Mouse (Mus musculus) embryonic stem cell, embryonic (primary cell): ENCODE results near the gene Fanci.

Experiments used
- CTCF ChIA-PET, 4 experiments: fragments of 300-600 bp in 2 of 4; fragments of 350-600 bp in 2 of 4; sonication (Branson Sonifier 250); formaldehyde crosslinking; loops; one replicate each; lab custom pipeline; 2022; ENCODE audit warnings: inconsistent platforms in 2 of 4; lab: Charles Lee
- POLR2A ChIA-PET, 4 experiments: fragments of 300-600 bp in 2 of 4; fragments of 350-600 bp in 2 of 4; sonication (Branson Sonifier 250); formaldehyde crosslinking; loops; one replicate each; lab custom pipeline; 2022; ENCODE audit warnings: antibody characterized with exemption in 4 of 4, inconsistent platforms in 1 of 4; lab: Charles Lee

Fanci gene

DNA sequence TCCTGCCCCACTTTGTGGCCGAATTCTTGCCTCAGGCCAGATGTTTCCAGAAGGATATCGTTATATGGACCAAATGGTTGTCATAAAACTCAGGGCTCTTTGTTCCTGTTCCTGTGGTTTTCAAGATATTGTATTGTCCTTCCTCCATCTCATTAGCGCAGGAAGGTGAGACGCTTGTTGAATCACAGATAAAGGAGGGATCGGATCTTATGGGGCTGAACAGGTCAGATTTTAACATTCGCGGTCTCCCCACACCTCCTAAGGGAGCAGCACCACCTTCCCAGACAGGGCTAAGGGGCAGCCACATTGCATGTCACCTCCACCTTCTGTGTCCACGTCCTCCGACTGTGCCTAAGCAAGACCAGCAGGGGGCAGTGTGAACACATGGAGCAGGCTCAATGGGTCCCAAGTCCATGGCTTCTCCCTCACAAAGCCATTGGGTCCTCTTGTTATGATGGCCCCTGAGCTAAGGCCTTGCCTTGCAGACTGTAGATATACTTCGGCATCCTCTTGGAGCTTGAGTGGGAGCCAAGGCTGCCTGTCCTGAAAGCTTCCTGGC is 20.3 kb upstream of the Fanci start:
- CTCF ChIA-PET, result interaction anchor here (0.6 to 3.1 kb wide), 11 partner anchors 11 to 574 kb away, joined by 3 to 11 read pairs (median 4); no protein-coding TSS in a partner anchor
- POLR2A ChIA-PET, result interaction anchor here in 1 of 4 experiments (0.6 to 3.4 kb wide), 11 partner anchors 10 to 115 kb away, joined by 3 to 11 read pairs (median 4); no protein-coding TSS in a partner anchor

DNA sequence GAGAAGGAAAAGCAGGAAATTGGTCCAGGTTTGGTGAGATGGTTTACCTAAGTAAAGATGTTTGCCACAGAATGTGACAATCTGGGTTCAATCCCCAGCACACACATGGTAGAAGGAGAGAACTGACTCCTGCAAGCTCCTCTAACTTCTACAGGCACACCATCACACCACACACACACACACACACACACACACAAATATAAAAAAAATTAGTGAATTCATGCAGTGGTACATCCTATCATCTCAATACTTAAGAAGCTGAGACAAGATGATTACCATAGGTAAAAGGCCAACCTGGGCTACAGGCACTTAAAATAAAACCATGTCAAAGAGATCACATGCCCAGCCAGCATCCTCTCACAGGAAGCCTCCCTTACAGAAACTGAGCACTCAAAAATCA is 17.7 kb upstream of the Fanci start:
- POLR2A ChIA-PET, result interaction anchor here (0.6 to 6.0 kb wide), 10 partner anchors 13 to 467 kb away, joined by 3 to 47 read pairs (median 6); partner anchors contain the start of genes Fanci (in 3 of the 4) and Rlbp1 (in 1 of the 4)

DNA sequence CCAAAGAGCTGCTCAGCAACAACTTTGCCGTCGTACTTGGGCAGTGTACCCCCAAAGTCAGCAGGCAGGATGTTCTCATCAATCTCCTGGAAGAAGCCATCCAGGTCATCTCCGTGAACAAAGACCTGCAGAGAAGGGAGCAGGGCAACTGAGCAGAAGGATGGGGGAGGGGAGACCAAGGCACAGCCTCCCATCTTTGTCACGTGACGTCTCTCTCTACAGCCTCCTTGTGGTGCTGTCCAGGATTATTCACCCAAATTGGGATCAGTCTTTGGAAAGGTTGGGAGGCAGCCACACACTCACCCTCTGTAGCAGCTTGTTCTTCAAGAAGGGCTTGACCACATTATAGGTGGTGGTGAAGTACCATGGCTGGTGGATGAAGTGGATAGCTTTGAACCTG is 16.1 kb upstream of the Fanci start:
- ChIA-PET POLR2A (interaction anchor here (0.5 to 6.0 kb wide), 15 partner anchors 9 to 206 kb away, joined by 3 to 47 read pairs (median 3); partner anchors contain the start of genes Rlbp1 (in 2 of the 4) and Fanci (in 1 of the 4)), CTCF (interaction anchor here in 2 of 4 experiments (0.5 to 1.4 kb wide), 3 partner anchors 10 to 95 kb away, joined by 3 to 6 read pairs (median 3); no protein-coding TSS in a partner anchor)

More for the DNA sequence above, 17.7 kb upstream of the Fanci start:
- CTCF ChIA-PET, result interaction anchor here in 2 of 4 experiments (0.8 to 3.1 kb wide), 3 partner anchors 8 to 97 kb away, joined by 3 to 11 read pairs (median 3); no protein-coding TSS in a partner anchor

DNA sequence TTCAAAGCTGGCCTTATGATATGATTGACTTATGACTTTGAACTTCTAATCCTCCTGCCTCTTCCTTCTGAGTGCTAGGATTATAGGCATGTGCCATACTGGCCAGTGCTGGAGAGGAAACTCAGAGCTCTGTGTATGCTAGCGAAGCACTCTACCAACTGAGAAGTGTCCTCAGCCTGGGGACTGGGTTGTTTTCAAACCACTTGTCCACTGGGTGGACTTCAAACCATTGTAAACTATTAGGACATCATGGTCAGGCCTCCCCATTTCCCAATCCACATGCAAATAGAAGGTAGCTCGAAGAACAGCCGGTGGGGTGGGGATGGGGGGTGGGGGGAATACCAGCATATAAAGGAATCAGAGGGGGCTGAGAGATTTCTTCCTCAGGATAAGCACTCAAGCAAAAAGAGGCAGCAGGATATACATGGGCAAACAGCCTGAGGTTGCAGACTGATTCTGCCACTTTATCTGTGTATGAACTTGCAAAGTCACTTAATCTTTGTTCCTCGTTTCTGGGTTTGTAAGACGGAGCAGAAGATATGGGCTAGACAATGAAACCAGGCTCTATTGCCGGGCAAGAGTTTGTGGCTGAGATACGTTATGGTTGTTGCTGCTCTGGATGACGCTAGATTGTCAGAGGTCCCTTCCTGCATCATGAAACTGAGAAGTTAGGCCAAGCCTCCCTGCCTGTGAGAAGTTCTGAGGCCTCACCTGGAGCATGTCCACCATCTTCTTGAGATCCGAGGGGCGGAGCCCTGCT is 15.0 kb upstream of the Fanci start:
- POLR2A ChIA-PET, result interaction anchor here in 2 of 4 experiments (0.7 to 6.0 kb wide), 6 partner anchors 11 to 129 kb away, joined by 3 to 47 read pairs (median 10); partner anchors contain the start of genes Fanci (in 1 of the 2) and Rlbp1 (in 1 of the 2)
- CTCF ChIA-PET, result interaction anchor here in 1 of 4 experiments (0.6 kb wide), 1 partner anchor 109 kb away, joined by 4 read pairs; no protein-coding TSS in a partner anchor

DNA sequence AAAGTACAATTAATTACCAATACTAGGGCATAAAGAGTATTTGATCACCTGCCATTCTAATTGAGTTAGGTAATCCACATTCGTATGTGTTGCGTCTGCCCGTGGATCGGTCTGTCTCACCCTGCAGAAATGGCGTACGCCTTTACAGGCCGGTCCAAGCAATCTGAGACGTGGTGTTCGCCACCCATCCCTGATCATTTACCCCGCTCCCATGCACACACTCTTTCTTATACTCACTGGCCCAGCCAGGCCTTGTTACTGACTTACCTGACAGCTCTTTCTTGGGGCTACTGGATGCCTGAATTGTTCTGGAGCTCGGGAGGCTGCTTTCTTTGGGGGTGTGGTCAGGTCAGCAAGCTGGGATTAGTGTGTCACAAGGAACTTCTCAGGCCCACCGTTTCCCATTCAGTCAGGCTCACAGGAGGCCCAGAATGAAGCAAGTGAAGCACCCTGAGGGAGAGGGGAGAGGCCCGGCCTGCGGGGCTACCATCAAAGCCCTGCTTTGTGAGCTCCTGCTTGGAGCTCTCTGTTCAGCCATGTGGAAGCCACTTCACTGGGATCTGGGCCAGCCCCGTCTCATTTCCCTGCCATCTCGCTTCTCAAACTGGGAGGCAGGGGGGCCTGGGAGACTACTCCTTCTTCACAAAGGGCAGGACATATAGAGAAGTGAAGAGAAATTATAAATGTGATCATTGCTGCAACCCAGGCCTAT is 5.2 kb upstream of the Fanci start, which contains the start of gene Rlbp1:
TSS of gene Rlbp1 (minus strand) at position 627 of the 712 bp plus-strand sequence.
- ChIA-PET POLR2A (interaction anchor here (0.6 to 4.7 kb wide), 10 partner anchors 9 to 310 kb away, joined by 3 to 53 read pairs (median 6); no protein-coding TSS in a partner anchor), CTCF (interaction anchor here in 2 of 4 experiments (0.6 to 1.4 kb wide), 5 partner anchors 13 to 246 kb away, joined by 3 to 6 read pairs (median 4); no protein-coding TSS in a partner anchor)

DNA sequence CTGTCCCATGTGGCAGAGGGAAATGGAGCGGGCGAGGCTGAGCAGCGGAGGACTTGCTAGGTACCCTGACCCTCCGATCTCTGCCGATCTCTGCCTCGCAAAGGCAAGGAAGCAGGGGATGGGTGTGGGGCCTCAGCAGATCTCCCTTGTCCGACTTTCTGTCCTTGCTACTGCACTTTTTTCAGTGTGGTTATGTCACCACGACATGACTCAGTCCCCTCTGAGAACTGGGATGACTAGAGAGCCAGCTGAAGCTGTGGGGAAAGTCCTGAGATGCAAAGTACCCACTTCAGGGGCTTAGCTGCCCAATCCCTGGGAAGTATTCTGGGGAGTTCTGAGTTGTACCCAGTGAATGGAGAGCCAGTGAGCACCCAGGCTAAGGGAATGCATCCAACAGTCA is 4.6 kb upstream of the Fanci start:
- POLR2A ChIA-PET, result interaction anchor here (0.6 to 4.7 kb wide), 15 partner anchors 9 to 357 kb away, joined by 3 to 53 read pairs (median 4); no protein-coding TSS in a partner anchor

DNA sequence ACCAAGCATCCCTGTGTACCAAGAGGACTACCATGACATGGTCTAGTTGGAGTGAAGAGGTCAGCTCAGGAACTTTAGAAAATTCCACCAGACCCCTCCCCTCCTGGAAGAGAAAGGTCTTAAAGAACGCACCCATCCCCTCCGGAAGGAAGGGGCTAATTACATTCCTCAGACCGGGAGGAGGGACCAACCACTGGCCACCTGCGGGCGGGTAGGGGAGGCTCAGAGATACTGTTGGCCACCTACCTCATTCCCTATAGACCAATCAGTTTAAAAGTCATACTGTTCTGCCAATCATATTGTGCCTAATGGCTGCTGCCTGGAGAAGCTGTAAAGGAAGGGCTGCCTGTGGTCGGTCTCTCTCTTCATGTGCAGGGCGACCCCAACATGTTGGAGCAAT is 3.7 kb upstream of the Fanci start:
- POLR2A ChIA-PET, result interaction anchor here (0.7 to 4.7 kb wide), 20 partner anchors 9 to 356 kb away, joined by 3 to 53 read pairs (median 4); partner anchors contain the start of genes Mfge8 (in 1 of the 4) and Polg (in 1 of the 4)

More for the DNA sequence above, 4.6 kb upstream of the Fanci start:
- CTCF ChIA-PET, result interaction anchor here in 2 of 4 experiments (0.6 to 1.4 kb wide), 5 partner anchors 12 to 246 kb away, joined by 3 to 6 read pairs (median 4); no protein-coding TSS in a partner anchor

DNA sequence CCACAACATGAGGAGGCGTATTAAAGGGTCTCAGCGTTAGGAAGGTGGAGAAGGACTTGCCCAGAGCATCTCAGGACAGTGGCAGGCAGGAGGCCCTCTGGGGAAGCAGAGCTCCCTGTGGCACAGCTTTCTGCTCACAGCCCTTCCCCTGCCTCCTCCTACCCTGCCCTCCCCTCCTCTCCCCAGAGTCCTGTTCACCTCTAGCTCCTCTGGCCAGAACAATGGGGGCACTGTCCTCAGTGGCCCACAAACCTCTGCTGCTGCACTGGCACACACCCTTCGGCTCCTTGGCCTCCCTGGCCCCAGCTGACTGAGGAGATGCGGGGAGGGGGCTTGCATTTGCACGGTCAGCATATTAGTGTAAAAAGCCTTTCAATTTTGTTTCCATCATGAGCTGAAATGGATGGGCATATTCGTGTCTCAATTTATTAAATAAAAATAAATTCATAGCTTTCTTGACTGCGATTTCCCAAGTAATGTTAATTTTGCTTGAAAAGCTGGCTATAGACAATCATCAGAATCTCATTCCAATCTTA is 3.0 kb upstream of the Fanci start:
- POLR2A ChIA-PET, result interaction anchor here (0.6 to 4.7 kb wide), 20 partner anchors 8 to 257 kb away, joined by 3 to 53 read pairs (median 4); partner anchors contain the start of genes Mfge8 (in 1 of the 4) and Polg (in 1 of the 4)
- CTCF ChIA-PET, result interaction anchor here (0.6 to 2.3 kb wide), 6 partner anchors 17 to 392 kb away, joined by 3 to 8 read pairs (median 3); no protein-coding TSS in a partner anchor

More for the DNA sequence above, 3.7 kb upstream of the Fanci start:
- CTCF ChIA-PET, result interaction anchor here in 3 of 4 experiments (0.6 to 2.3 kb wide), 4 partner anchors 16 to 356 kb away, joined by 3 to 8 read pairs (median 3); no protein-coding TSS in a partner anchor

DNA sequence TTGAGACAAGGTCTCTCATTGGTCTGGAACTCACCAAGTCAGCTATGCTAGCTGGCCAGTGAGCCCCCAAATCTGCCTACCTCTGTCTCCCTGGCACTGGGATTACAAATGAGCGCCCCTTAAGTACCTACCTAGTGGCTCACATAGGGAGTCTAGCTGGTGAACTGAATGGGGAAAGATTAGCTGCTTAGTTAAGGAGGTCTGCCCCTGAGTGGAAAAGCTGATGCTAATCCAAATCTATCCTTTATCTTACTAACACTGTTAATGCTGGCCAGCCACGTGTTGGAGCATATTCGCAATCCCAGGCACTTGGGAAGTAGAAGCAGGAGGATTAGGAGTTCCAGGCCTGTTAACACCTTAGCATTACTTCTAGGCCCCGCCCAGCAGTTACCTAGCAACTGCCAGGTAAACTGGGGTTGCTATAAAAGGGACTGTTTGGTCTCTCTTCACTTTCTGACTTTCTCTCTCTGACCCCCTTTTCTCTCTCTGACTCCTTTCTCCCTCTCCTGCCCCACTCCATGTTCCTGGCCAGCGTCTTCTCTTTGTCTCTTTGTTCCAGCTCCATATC is 1.5 kb upstream of the Fanci start:
- ChIA-PET POLR2A (interaction anchor here in 1 of 4 experiments (0.6 to 4.7 kb wide), 7 partner anchors 7 to 285 kb away, joined by 3 to 53 read pairs (median 3); partner anchors contain the start of gene Polg), CTCF (interaction anchor here in 1 of 4 experiments (2.3 kb wide), 1 partner anchor 18 kb away, joined by 8 read pairs; no protein-coding TSS in a partner anchor)

DNA sequence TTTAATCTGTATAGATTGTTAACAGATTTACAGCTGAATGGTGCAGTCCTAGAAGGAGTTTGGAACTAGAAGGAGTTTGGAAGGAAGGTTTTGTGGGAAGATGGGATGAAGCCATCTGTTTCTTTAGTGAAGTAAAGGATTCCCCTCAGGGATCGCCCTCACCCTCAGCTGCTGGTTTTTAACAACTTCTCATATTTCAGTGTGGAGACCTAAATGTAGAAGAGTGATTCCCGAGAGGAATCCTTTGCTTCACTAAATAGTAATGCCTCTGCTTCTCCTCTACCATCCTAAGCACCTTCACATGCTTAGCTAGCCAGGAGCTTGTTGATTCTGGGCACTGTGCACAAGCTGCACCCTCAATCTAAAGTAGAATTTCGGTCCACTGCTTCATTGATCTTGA is 258 bp upstream of the Fanci start:
- POLR2A ChIA-PET, result interaction anchor here (0.6 to 9.5 kb wide), 22 partner anchors 9 to 933 kb away, joined by 3 to 58 read pairs (median 4); partner anchors contain the start of genes Polg (in 2 of the 4), Abhd2 (in 1 of the 4) and Ticrr (in 1 of the 4)
- CTCF ChIA-PET, result no interaction called here

DNA sequence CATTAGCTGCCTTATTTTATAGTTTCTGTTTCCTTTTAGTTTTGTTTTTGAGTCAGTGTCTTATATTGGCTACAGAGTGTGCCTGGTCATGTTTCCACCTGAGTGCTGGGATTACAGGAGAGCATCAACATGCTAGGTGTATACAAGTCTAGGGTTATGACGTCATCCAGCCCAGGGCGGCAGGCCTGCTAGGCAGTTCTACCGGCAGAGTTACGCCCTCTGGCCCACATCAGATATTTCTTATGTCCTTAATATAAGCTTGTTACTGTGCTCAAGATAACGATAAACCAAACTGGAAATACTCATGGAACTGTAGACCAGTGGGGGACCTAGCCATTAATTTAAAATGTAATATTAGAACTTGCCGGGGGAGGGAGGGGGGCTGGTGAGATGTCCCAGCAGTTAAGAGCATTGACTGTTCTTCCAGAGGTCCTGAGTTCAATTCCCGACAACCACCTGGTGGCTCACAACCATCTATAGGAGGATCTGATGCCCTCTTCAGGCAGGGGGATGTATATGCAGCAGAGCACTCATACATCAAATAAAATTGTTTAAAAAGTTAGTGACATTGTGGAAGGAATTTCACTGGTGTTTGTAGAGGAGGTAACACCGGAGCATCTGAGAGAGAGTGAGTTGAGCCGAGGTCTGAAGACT is 1.3 kb downstream of the Fanci start:
- ChIA-PET CTCF (interaction anchor here in 3 of 4 experiments (0.6 to 1.3 kb wide), 9 partner anchors 18 to 477 kb away, joined by 3 to 5 read pairs (median 3); no protein-coding TSS in a partner anchor), POLR2A (interaction anchor here in 3 of 4 experiments (0.6 to 9.5 kb wide), 20 partner anchors 10 to 497 kb away, joined by 3 to 58 read pairs (median 4); partner anchors contain the start of genes Aen (in 1 of the 3) and Polg (in 1 of the 3))

DNA sequence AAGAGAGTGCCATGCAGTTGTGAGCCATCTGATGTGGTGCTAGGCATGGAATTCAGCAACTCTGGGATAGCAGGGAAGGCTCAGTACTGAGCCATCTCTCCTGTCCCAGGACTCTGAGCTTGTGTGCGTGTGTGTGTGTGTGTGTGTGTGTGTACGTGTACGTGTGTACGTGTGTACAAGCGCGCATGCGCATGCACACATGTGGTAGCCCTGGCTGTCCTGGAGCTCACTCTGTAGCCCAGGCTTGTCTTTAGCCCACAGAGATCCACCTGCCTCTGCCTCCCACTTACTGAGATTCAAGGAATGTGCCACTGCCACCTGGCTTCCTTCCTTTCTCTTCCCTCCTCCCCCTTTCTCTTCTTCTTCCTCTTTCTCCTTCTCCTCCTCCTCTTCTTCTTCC is 2.2 kb downstream of the Fanci start:
- ChIA-PET POLR2A (interaction anchor here in 3 of 4 experiments (0.6 to 9.5 kb wide), 11 partner anchors 10 to 498 kb away, joined by 3 to 58 read pairs (median 4); partner anchors contain the start of genes Aen (in 1 of the 3) and Ticrr (in 1 of the 3)), CTCF (interaction anchor here in 1 of 4 experiments (0.7 kb wide), 1 partner anchor 32 kb away, joined by 3 read pairs; no protein-coding TSS in a partner anchor)

DNA sequence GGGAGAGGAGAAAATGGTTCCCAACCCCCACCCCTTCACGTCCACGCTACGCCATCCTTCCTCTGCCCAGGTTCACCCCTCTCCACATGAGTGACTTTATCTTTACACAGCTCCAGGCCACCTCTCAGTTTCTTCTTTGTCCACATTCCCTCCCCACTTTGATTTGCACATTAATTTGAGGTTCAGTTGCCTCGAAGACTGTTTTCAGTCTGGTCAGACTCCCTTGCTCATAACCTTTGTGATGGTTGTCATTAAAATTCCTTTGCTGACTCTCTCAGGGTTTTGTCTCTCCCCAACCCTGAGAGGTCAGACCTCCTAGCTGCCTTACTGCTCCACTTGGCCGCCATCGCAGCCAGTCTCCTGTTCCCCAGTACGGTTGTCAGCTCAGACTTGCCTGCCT is 2.9 kb downstream of the Fanci start:
- CTCF ChIA-PET, result interaction anchor here in 2 of 4 experiments (0.5 to 1.1 kb wide), 2 partner anchors 60 to 150 kb away, joined by 3 read pairs; no protein-coding TSS in a partner anchor
- POLR2A ChIA-PET, result interaction anchor here in 3 of 4 experiments (0.5 to 9.5 kb wide), 15 partner anchors 7 to 499 kb away, joined by 3 to 58 read pairs (median 8); partner anchors contain the start of genes Aen (in 1 of the 3), Rlbp1 (in 1 of the 3) and Ticrr (in 1 of the 3)

DNA sequence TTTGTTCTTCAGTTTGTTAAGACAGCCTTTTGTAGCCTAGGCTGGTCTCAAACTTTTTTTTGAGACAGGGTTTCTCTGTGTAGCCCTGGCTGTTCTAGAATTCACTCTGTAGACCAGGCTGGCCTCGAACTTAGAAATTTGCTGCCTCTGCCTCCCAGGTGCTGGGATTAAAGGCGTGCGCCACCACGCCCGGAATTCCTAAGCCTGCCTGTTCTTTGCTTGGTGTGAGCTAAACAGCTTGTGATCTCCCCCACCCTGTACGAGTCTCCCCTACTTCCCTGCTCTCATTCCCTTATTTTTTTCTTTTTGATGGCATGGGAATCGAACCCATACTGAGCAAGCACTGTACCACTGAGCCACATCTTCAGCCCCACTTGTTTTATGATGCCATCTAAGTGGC is 3.5 kb downstream of the Fanci start:
- POLR2A ChIA-PET, result interaction anchor here (0.5 to 9.5 kb wide), 21 partner anchors 8 to 656 kb away, joined by 3 to 58 read pairs (median 4); partner anchors contain the start of genes Aen (in 1 of the 4) and Rlbp1 (in 1 of the 4)
- CTCF ChIA-PET, result interaction anchor here in 3 of 4 experiments (0.5 to 1.1 kb wide), 4 partner anchors 31 to 152 kb away, joined by 3 to 8 read pairs (median 4); no protein-coding TSS in a partner anchor

DNA sequence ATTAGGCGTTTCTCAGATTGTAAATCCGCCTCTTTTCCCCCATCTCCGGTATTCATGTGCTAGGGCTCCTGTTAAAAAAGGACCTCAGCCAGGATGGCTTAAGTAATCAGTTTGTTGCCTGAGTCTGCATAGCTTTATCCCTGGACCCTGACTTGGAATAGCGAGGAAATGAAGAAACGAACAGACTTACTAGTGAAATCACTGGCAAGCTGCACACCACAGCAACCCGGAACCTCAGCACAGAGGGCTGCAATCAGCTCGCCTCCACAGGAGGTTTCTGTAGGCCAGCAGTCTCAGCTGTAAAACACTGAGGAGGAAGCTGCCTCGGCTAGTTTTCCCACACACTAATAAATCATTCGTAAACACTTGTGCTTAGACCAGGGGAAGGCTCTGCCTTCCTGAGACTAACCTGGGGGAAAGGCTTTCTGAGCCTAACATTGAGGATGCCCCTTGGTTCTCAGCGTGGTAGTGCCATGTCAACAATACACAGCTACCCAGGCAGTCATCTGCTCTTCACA is 5.8 kb downstream of the Fanci start:
- CTCF ChIA-PET, result interaction anchor here in 2 of 4 experiments (1.2 to 1.8 kb wide), 2 partner anchors 15 to 169 kb away, joined by 3 to 4 read pairs; no protein-coding TSS in a partner anchor
- POLR2A ChIA-PET, result interaction anchor here (0.5 to 9.5 kb wide), 34 partner anchors 9 to 611 kb away, joined by 3 to 58 read pairs (median 6); partner anchors contain the start of genes Rlbp1 (in 3 of the 4), Abhd2 (in 1 of the 4) and Ticrr (in 1 of the 4)
